Mouse (Mus musculus) embryo, embryonic 10 days (tissue): ENCODE measurements around the gene Ppp1r8.
A peak's percentile ranks its signal among the peaks of the same experiment; 100 is the strongest.

ENCODE experiments used
- DNase-seq: peaks from one replicate; pipeline ENCODE4 v3.0.0-alpha.2; 2015; ENCODE audit warnings: low spot score

Ppp1r8 gene

GRCm38 (mm10) chr4:132842970-132843704 lies at the start of gene Ppp1r8:
Gene Ppp1r8 (minus strand): TSS chr4:132843169.
- DNase-seq: peak; percentile 94

- peak; percentile 10 for DNase-seq
These were observed 41.9 kb upstream of the Ppp1r8 start for GRCm38 (mm10) chr4:132884844-132885374.

- DNase-seq: peak; percentile 94
These were observed 41.3 kb upstream of the Ppp1r8 start, which contains the start of gene Stx12 for GRCm38 (mm10) chr4:132884064-132884843. Gene Stx12 (minus strand): TSS chr4:132884509.

- no peak for DNase-seq
These were observed 40.6 kb upstream of the Ppp1r8 start for GRCm38 (mm10) chr4:132883561-132884063.

GRCm38 (mm10) chr4:132874363-132875097 lies 31.6 kb upstream of the Ppp1r8 start:
- DNase-seq: no peak

GRCm38 (mm10) chr4:132873481-132874362 lies 30.8 kb upstream of the Ppp1r8 start:
- DNase-seq: no peak

- no peak for DNase-seq
These were observed 28.1 kb upstream of the Ppp1r8 start for GRCm38 (mm10) chr4:132871116-132871515.

- no peak for DNase-seq
These were observed 21.9 kb upstream of the Ppp1r8 start for GRCm38 (mm10) chr4:132864856-132865255.

- no peak for DNase-seq
These were observed 20.0 kb upstream of the Ppp1r8 start for GRCm38 (mm10) chr4:132863012-132863411.

- no peak for DNase-seq
These were observed 17.9 kb upstream of the Ppp1r8 start for GRCm38 (mm10) chr4:132860880-132861279.

GRCm38 (mm10) chr4:132843705-132844071 lies 719 bp upstream of the Ppp1r8 start:
- no peak for DNase-seq

- peak; percentile 44 for DNase-seq
These were observed 575 bp downstream of the Ppp1r8 start for GRCm38 (mm10) chr4:132842281-132842906.

GRCm38 (mm10) chr4:132841493-132841892 lies 1.5 kb downstream of the Ppp1r8 start:
- DNase-seq: no peak

GRCm38 (mm10) chr4:132823614-132824366 lies 19.2 kb downstream of the Ppp1r8 start:
- peak; percentile 77 for DNase-seq

GRCm38 (mm10) chr4:132818442-132818841 lies 24.5 kb downstream of the Ppp1r8 start:
- DNase-seq: no peak

- no peak for DNase-seq
These were observed 26.1 kb downstream of the Ppp1r8 start for GRCm38 (mm10) chr4:132816855-132817254.

GRCm38 (mm10) chr4:132816404-132816803 lies 26.6 kb downstream of the Ppp1r8 start:
- DNase-seq: no peak

- no peak for DNase-seq
These were observed 33.3 kb downstream of the Ppp1r8 start for GRCm38 (mm10) chr4:132809621-132810020.

- no peak for DNase-seq
These were observed 35.0 kb downstream of the Ppp1r8 start for GRCm38 (mm10) chr4:132807771-132808641.
